Mouse (Mus musculus) liver, embryonic 14.5 days (tissue): ENCODE measurements around the gene Ndufb6.
"Not testable (repeated sequence)": the region's sequence is repeated elsewhere in the genome, so short reads cannot be mapped to it uniquely, and the experiment has no call there.

Experiments used
- CTCF ChIP-seq: IDR thresholded peaks from 2 replicates; pipeline ENCODE4 v1.5.1; 2016; ENCODE audit warnings: antibody characterized with exemption, low read depth, control low read depth
- EP300 ChIP-seq: IDR thresholded peaks from 2 replicates; pipeline ENCODE4 v1.6.1; 2016; ENCODE audit warnings: antibody characterized with exemption, low read depth

DNA sequence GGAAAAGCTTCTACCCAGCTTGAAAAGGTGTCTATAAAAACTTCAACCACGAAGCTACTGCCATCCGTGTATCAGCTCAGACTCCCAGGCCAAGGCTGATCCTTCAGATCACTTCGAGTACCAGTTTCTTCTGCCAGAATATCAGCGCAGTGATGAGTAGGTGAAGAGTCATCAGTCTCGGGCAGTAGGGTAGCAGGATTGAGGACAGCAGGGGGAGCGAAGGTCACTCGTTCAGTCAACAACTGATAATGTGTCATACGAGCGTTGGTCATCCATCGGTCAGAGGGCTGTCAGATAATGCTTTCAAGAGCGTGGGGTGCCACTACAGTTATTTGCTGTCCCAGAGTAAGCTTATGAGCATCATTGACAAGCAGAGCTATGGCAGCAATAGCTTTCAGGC lies 12.3 kb upstream of the Ndufb6 start:
- not testable (repeated sequence) for TF ChIP-seq CTCF, EP300
